Mouse (Mus musculus) erythroid progenitor cell, adult 5-6 weeks (primary cell): ENCODE results near the gene Acaa1b. TPM values are rescaled to one million over a fixed set of nuclear protein-coding genes. Genes with fewer than 3 reads are reported as not detected.

ENCODE experiments used
- ATAC-seq: replicated peaks from 2 replicates; pipeline ENCODE4 v1.8.0; 2016; ENCODE audit warnings: moderate number of reproducible peaks, mild to moderate bottlenecking, moderate TSS enrichment, inconsistent platforms; ENCODE audit not compliant: poor library complexity, low FRiP score, severe bottlenecking
- total RNA-seq, 2 experiments: library from RNA; stranded (forward) in 1 of 2; stranded (reverse) in 1 of 2; fragments of 150-400 nt in 1 of 2; fragments of 186-747, 209-891 nt in 1 of 2; gene quantifications; 2 replicates each; pipeline versions ENCODE4 v1.2.3 to v1.2.4; 2015 to 2017; ENCODE audit warnings: low replicate concordance in 2 of 2

Gene Acaa1b
- total RNA-seq, 2 experiments from 2014 or later: not detected

DNA sequence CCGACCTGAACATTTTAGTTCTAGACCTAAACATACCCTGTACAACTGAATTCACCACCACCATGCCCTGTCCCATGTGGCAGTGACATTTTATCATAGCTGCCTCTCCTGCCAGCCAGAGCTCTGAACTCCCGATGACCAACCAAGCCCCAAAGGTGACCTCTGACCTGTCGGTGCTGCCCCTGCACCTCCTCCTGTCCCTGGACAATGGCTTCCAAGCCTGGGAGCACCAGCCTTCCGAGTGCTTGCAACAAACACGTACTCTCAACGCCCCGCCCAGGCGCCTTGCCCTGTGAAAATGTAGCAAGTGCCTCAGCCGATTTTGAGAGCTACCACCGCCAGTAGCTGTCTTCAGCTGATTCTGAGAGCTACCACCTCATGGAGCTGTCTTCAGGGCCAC is 11.8 kb downstream of the Acaa1b start:
- no peak for ATAC-seq

DNA sequence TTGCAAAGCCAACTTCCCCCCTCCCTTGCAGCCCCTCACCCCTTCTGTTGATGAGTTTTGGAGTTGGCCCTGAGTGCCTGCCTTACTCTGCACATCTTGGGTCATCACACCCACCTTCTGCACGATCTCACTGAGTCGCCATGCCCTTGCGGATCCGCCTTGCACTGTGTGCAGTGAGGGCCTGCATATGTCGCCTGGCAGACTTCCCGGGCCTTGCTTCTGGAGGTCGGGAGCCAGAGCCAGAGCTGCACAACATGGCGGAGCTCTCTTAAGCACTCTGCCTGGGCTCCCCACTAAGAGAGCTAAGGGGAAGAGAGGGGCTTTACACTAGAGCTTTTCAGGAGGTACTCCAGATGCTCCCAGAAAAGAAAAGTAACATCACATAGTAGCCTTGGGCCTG is 12.2 kb downstream of the Acaa1b start:
- ATAC-seq: no peak

DNA sequence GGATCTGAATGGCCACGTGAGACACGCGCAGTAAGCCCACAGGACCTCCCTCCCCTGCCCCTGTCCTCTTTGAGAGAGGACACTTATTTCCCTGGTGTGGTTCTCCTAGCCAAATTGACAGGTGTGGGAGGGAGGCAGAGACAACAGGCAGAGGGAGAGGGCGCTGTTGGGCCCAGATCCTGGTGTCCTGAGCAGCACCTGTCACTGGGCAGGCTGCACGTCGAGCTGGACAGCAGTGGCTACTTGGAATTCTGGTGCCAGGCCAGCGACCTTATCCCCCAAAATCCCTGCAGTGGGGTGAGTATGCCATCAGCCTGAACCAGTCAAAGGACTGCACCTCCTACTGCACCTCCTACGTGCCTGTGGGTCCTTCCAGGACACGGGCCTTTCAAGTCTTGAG is 13.5 kb downstream of the Acaa1b start:
- no peak for ATAC-seq

DNA sequence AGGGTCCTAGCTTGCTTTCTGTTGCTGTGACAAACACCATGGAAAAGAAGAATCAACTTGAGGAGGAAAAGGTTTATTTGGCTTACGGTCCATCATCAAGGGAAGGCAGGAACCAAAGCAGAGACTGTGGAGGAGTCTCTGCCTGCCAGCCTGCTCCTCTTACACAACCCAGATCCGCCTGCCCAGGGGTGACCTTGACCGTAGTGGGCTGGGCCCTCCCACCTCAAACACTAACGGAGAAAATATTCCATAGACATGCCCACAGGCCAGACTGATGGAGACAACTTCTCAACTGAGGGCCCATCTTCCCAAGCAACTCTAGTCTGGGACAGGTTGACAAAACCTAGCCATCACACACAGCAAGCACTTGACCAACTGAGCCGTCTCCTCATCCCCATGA is 14.8 kb downstream of the Acaa1b start:
- no peak for ATAC-seq

DNA sequence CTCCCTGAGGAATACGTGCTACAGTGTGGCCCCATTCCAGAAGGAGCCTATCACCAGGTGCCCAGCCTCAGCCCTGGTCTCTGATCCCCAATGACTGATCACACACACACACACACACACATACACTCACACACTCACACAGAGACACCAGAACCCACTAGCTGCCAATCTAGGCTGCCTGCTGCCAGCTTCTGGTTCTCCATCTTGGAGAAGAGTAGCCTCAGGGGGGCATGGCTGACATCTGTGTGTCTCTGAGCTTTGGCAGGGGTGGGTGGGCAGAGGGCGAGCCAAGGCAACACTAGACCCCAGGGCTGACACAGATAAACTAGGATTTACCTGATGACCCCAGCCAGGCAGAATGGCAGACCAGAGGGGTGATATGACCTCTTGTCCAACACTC is 18.1 kb downstream of the Acaa1b start:
- no peak for ATAC-seq

DNA sequence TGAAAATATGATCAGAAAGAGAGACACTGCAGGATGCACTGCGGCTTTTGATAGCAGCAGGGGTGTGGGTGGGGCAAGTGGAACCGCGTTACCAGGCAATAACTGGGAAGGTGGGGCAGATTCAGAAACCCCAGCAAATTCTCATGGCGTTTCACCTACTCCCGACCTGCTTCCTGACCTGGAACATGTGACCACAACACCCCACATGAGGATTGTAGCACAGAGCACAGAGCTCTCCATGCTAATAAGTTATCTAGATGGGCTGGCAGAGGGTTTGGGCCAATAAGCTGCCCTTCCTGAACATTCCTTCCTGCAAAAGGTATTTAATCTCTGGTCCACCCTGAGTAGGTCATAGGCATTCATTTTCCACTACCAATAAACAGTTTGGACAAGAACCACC is 26.2 kb downstream of the Acaa1b start:
- no peak for ATAC-seq

DNA sequence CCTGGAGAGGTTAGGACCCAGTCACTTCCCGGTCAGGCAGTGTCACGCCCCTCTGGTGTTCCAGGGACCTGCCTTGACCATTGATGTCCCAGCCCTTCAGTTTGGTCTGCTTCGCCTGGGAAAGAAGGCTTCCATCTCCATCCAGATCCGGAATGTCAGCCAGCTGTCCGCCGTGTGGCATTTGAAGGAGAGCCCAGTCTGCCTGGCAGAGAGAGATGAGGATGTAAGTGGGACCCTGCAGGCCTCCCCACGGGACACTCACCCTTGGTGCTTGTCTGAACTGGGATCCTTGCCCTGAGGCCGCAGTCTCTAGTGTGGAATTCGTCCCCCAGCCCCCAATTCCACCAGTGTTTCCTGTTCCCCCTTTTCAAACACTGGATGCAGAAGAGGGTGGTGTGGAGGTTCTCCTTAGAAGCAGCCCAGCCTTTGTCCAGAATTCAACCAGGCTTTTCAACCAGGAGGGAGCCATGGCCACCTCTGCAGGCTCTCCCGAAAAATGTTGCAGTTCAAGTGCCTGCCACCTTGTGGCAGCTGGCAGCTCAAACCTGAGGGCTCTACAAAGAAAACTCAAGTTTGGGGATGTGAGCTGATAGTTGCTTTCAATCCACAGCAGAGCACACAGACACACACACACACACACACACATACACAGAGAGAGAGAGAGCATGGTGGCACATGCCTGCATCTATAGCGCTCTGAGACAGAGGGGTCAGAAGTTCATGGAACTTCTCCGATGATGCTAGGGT is 28.3 kb downstream of the Acaa1b start:
- no peak for ATAC-seq

DNA sequence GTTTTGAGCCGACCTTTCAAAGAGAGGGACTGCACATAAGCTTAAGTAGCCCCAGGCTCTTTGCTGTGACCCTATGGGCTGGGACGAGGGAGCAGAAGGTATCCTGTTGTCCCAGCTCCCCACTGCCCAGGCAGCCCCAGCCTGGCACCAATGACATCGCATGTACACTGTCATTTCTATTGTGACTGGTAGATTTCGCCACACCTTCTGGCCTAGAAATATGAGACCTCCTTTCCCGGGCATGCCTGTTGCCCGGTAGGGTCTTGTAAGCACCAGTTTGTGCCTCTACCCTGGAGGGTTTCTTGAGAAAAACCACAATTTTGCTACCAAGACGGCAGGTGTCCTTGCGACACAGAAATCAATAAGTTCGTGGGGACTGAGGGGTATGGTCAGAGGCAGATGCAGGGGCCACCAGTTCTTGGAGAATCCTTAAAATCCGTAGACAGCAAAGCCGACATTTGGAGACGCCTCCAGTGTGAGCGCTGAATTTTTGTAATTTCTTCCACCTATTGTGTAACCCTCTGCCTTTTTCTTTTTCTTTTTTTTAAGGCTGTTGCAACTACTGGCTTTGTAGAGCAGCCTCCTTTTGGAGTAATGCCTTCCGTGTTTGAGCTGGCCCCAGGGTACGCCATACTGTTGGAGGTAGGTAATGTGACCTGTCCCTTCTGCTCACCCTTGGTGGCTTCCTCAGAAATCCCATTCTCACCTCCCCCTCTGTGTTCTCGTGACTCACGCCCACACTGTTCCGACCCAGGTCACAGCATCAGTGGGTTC is 34.1 kb downstream of the Acaa1b start:
- no peak for ATAC-seq

DNA sequence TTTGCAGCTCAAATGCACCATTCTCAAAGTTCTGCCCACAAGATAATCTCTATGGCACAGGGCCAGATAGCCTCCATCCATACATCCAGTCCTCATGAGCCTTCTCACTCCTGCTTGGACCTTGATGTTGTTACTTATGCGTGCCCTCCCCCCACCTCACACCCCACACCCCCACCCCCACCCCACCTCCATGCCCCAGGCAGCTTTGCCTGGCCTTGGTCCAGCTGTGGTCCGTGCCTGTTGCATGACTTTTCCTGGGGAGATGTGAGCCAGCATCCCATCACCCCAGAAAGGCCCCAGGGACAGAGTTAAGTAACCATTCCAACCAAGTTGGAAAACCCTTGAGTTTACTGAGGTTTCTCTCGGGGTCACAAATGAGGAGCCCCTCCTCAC is 36.7 kb downstream of the Acaa1b start:
- ATAC-seq: no peak

DNA sequence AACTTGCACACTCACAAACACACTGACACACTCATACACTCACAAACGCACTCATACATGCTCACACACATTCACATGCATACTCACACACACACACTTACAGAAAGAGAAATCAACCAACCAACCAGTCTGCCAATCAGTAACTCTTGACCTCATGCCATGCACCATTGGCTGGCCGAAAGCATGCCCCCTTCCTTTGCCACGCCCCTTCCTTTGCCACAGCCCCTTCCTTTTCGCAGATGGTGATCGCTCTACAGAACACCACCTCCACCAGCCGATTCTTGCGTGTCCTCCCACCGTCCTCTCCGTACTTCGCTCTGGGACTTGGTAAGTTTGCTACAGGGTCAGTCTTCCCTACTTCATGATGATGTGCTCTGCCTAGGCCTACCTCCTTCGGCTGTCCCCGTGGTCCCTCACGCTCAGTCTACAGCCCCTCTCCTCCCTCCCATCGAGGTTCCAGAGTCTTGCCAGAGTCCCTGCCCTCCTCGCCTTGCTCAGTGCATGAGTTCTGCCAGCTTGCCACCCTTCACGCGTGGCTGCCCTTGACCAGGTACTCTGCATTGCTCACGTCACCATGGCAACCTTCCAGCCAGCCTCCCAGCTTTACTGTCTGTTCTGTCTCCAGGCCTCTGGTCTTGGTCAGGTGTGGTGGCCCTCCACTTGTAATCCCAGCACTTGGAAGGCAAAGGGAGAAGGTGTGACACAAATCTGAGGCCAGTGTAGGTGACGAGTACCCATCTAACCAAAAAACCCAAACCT is 37.3 kb downstream of the Acaa1b start:
- ATAC-seq: 0 out of 2 replicates have a peak, but pooled peaks have one; percentile 22

DNA sequence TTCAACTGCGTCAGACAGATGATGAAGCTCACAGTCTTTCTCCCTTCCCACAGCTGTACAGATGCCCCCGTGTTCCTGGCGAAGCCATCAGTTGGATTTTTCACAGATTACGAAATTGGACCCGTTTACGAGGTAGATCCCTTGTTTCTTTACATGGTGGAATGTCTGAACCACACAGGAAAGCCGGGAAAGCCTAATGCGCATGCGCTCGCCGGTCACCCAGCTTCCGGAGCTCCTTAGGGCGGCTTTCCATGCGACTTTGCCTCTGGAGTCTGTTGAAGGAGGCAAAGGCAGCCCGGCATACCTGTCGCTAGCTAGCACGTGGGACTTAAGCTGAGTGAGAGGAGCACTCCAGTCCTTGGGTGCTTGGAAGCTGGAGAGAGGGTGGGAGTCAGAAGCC is 42.0 kb downstream of the Acaa1b start:
- ATAC-seq: no peak

DNA sequence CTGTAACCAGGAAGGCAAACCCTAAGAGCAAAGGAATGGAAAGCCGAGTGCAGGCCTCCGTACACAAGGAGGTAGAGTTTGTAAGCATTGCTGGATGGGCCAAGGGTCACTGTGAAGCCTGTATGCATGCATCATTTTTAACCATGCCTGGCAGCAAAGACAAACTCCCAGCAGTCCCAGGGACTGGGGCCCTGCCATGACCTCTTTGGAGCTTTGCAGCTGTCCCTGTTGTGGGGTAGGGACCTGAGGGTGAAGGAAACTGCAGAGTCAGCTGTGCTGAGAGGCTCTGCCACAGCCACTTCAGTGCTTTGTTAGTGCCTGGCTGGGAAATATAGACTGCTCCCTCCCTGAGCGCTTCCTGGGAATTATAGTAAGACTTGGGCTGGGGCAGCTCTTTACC is 46.3 kb downstream of the Acaa1b start:
- no peak for ATAC-seq

DNA sequence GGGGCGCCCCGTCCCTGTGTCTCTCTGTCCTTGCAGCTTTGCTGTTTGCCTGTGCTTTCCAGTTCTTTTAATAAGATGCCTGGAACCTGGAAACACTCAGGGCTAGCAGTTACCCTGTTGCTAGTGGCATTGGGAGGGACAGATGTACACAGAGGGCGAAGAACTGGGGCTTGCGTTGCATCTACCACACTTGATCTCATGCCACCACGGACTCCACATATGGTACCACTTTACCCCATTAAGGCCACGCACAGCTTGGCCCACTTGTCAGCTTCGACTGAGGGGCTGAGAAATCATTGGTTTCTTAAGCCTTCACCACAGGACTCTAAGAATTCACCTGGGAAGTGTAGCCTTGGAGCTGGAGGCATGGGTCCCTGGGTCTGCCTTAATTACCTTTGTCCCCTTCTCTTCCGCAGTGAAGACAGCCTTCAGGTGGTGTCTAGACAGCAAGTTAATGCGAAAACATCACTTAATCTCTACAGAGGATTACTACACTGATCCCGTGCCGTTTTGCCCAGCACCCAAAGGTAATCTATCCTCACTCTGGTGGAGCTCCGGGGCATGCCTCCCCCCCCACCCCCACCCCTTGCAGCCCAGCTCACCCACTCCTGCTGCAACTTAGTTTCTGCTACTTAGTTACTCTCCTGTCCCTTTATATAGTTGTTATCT is 47.1 kb downstream of the Acaa1b start:
- ATAC-seq: no peak

DNA sequence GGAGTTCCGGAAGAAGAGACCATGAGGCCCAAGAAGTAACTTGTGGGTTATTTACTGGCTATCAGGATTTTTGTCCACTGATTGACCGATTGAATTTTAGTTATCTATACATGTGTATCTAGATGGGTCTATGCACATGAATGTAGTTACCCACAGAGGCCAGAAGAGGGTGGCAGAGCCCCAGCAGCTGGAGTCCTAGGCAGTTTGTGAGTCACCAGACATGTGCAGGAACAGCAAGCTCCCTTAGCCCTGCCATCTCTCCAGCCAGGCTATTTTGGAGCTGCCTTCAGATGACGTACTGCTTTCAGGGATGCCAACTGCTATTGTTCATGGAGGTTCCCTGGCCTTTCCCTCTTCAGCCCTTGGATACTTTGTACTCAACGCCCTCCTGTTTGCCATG is 49.3 kb downstream of the Acaa1b start:
- no peak for ATAC-seq

DNA sequence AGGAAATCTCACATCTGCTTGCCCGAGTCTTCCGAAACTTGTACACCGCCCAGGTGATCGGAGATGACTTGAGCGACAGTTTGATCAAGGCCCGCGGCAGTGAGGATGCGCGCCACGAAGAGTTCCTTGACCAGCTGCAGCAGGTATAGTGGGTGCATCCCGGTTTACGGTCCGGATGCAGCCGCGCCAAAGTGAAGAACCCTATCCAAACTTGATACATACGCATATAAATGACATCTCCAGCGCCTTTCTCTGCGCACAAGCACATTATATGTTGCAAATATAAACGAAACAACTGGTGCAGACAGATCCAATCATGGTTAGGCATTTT is 54.1 kb downstream of the Acaa1b start:
- ATAC-seq: no peak

DNA sequence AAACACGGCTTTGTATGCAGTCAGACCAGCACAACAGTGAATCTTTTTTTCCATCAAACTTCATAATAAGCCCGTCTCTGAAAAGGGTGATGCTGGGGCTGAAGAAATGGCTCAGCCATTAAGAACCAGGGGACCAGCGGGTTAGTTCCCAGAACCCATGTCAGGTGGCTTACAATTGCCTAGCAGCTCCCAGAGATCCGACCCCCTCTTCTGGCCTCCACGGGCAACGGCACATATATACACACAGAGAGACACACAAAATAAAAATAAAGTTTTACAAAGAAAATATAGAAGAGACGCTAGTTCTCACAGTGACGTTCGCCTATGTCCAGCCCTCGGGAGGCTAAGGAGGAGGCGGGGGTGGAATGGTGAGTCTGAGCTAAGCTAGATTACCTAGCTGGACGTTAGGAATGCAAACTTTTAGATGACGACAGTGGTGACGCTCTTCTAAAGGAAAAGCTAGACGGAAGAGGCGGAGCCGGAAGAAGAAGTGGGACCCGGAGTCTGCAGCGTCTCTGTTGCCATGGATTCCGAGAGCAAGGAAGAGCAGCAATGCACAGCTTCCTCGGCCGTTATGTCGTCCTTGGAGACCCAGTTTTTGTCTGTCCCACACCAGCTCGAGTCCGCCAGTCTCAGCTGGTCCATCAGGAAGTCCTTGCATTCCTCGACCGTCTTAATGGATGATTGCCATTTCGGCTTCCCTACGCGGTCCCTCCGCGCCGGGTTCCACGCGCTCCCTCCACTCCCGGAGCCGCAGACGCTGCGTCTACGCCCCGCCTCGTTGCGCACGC is 54.7 kb downstream of the Acaa1b start, which contains the start of gene Dlec1:
Gene Dlec1 (plus strand): TSS at position 487 of the 791 bp plus-strand sequence.
- no peak for ATAC-seq

DNA sequence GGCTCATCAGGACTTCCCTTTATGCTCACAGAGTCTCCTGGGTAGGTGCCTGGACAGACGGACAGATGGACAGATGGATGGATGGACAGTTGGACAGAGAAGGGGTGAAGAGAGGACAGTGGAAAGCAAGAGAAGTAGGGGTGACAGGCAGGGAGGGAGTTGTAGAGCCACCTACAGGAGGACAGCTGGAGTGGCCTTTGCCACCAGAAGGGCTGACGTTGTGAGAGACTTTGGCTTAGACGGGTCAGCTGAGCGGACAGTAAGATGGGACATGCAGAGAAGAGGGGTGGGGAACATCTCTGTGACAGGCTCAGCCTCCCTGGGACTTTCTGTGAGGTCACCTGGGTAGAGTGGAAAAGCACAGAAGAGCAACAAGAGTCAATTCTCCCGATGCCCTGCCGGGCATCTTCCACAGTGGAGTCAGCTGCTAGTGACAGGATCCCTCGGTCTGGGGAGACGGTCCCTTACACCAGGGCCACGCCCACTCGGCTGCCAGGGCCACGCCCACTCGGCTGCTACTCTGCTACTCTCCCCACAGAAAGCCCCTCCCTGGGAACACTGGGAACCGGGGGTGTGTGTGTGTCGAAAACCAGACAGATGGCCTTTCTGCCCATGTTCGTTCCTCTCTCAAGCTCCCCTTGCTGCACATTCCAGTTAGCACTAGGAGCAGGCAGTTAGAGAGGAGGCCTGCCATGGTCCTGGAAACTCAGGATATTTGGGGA is 56.6 kb downstream of the Acaa1b start:
- peak; percentile 52; the same call in 1 of the 2 replicates for ATAC-seq
